Mouse (Mus musculus) bone marrow, adult 2 months (tissue): ENCODE results near the gene Sec23a.

Experiments
- CTCF ChIP-seq: fragments of 200-500 bp; IDR thresholded peaks from 2 replicates; pipeline ENCODE4 v1.5.1; 2011; ENCODE audit warnings: low read length, control low read depth; ENCODE audit not compliant: control insufficient read depth, insufficient read depth
- POLR2A ChIP-seq: fragments of 200-500 bp; IDR thresholded peaks from 2 replicates; pipeline ENCODE4 v1.6.1; 2011; ENCODE audit warnings: low read depth, mild to moderate bottlenecking, control low read depth, low read length, borderline replicate concordance; ENCODE audit not compliant: control insufficient read depth

DNA sequence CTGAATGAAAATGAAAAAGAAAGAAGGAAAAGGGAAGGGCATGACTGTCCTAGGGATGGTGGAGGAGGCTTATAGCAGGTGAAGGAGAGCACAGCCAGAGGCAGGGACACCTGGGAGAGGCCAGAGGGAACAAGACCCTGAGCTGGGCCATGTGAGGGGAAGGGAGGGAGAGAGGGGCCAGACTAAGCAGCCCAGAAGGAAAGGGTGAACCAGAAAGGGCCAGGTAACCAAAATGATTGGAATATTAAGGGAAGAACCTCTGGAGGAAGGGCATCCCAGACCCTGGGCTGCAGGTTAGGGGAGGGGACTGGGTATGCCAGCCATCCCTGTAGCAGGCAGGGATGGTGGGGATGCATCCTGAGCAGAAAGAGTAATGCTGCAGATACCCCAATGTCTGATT is 42.2 kb upstream of the Sec23a start:
- TF ChIP-seq POLR2A = no peak
- no peak for TF ChIP-seq CTCF
